Mouse (Mus musculus) ovary, postnatal 14 days (tissue): Measurements from ENCODE around the gene Gm17124.
"Not testable (repeated sequence)": the region's sequence is repeated elsewhere in the genome, so short reads cannot be mapped to it uniquely, and the experiment has no call there.

ENCODE experiments used
- DNase-seq: peaks from one replicate; pipeline ENCODE4 v3.0.0; 2022; ENCODE audit warnings: low spot score

Gene Gm17124

DNA sequence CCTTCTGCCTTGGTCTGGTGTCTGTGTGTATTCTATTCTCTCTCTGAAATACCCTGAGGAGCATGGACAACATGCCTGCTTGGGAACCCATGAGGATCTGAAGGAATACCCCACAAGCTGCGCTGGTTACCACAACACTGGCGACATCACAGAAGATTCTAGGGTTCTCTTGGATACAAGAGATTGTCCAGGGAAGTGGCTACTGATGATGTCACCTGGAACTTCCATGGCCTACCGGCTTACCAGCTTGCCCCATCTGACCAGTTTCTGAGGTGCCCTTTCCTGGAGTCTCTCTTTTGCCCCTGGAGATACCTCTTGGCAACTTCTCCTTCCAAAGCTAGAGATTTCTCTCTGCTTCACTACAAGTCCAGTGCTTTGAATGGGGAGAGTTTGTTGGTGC is at the start of gene Gm17124:
TSS of gene Gm17124 (minus strand) at position 101 of the 400 bp plus-strand sequence.
- DNase-seq, result not testable (repeated sequence)

- not testable (repeated sequence) for DNase-seq
Observed at GRCm38 (mm10) chr14:42641817-42642216, 42.1 kb upstream of the Gm17124 start, which contains the start of gene Gm3633. Gm3633 (minus strand) TSS chr14:42641917.
